Comparison of ENCODE assay signal across 26 mouse cellular contexts in genomic region chr4:134310656-134311055, GRCm38 (mm10). TPM values are rescaled to one million over a fixed set of nuclear protein-coding genes. Genes with fewer than 3 reads are reported as not detected.
"Had no signal": no experiment of that assay in that cellular context is flagged by ENCODE, and none has a peak within 500 bp of the region (broad histone marks: within the 10 kb centered on the region; RNA-seq: fewer than 3 reads in every experiment).

No protein-coding gene starts in this region.

- H3K27ac ChIP-seq: embryonic facial prominence, embryonic 10.5 days; embryonic facial prominence, embryonic 12.5 days; embryonic facial prominence, embryonic 13.5 days; embryonic facial prominence, embryonic 15.5 days; forebrain, embryonic 10.5 days; forebrain, embryonic 12.5 days; forebrain, embryonic 13.5 days; forebrain, embryonic 15.5 days; heart, adult 2 months; heart, embryonic 10.5 days had no signal

- H3K4me3 ChIP-seq: embryonic facial prominence, embryonic 10.5 days; embryonic facial prominence, embryonic 12.5 days; embryonic facial prominence, embryonic 13.5 days; embryonic facial prominence, embryonic 15.5 days; erythroblast, embryonic 14.5 days; forebrain, embryonic 10.5 days; forebrain, embryonic 12.5 days; forebrain, embryonic 13.5 days; forebrain, embryonic 15.5 days; heart, adult 2 months; heart, embryonic 10.5 days had no signal

- DNase-seq: cerebellum, adult 2 months; cerebellum, adult 8-10 months; cerebellum, adult 9-10 months; cerebellum, adult 9-11 months; cerebellum, postnatal 10 days; cerebellum, postnatal 14 days; cerebellum, postnatal 25 days; cerebellum, postnatal 36 days; embryo, embryonic 11 days; forebrain, postnatal 0 days; gastrocnemius, postnatal 14 days; gastrocnemius, postnatal 36 days; heart, adult 18-20 months; heart, adult 2 months had no signal

RNA-seq across cellular contexts. Expression of gene Trim63, which starts 4.3 kb away (rescaled TPM):
- total RNA-seq: common myeloid progenitor, adult 5-6 weeks; granulocyte monocyte progenitor cell, adult 5-6 weeks had no signal

RNA-seq across cellular contexts. Expression of gene Slc30a2, which starts 32.3 kb away (rescaled TPM):
- total RNA-seq: common myeloid progenitor, adult 5-6 weeks; forebrain, postnatal 0 days; granulocyte monocyte progenitor cell, adult 5-6 weeks had no signal

RNA-seq across cellular contexts. Expression of gene Grrp1, which starts 56.8 kb away (rescaled TPM):
- total RNA-seq: common myeloid progenitor, adult 5-6 weeks; granulocyte monocyte progenitor cell, adult 5-6 weeks had no signal
